Mouse (Mus musculus) left cerebral cortex, postnatal 14 days (tissue): ENCODE measurements around the gene H2-Oa. TPM values are rescaled to one million over a fixed set of nuclear protein-coding genes. Genes with fewer than 3 reads are reported as not detected.
A peak's percentile ranks its signal among the peaks of the same experiment; 100 is the strongest.

Experiments used
- DNase-seq, 2 experiments: peaks; one replicate each; pipeline ENCODE4 v3.0.0; 2021 to 2022; ENCODE audit warnings: low spot score in 2 of 2, mixed read lengths in 1 of 2
- intact Hi-C: fragments of 180-260 bp; cut with DNase I; formaldehyde crosslinking; loops from one replicate; pipeline ENCODE4 v1.15.1; 2025
- long read RNA-seq, 2 experiments: library from polyadenylated mRNA; stranded (forward); transcript quantifications; one replicate each; pipeline ENCODE4 v2.0.0; 2021
- total RNA-seq, 2 experiments: library from RNA; stranded (reverse); gene quantifications; 2 replicates each; pipeline ENCODE4 v1.2.3; 2021

H2-Oa gene
- total RNA-seq: under 1 TPM in 1 of 2 experiments, not detected in 1; 0.32 TPM
- long read RNA-seq, experiment 1, partial matches to known transcripts: 0 of 1 reads
- long read RNA-seq, experiment 1, other reads (novel, unspliced or antisense): 0 of 1 reads
- long read RNA-seq, experiment 2: 0 reads

DNA sequence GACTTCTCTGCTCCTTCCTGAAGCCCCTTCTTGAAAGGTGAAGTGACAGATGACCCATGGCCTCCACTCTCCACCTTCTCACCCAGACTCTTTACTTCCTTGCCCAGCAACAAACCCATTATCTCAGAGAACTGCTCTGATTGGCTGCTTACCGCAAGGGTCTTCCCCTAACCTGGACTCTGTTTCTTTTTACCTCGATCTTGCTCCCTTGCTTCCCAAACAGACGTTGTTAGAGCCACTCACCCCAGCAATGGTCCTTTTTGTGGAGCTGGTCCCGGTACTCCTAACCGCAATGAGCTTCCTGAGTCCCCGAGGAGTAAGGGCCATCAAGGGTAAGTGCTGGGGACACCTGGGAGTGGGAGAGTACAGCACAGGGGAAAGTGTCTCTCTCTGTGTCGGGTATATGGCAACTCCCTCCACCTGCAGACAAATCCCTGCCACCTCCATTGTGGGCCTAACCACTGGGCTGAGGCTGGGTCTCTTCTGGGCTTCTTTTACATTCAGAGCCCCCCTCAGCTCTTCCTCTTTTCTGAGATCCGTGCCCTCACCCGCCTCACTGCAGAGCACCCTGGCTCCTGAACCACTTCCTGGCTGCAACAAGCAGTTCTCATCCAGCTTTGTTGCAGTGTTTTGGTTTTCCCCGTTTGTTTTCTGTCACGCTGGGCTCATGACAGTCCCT lies at the start of gene H2-Oa:
Gene H2-Oa (plus strand): TSS at position 144 of the 679 bp plus-strand sequence.
- no peak for DNase-seq
- intact Hi-C loops: no loop called here

DNA sequence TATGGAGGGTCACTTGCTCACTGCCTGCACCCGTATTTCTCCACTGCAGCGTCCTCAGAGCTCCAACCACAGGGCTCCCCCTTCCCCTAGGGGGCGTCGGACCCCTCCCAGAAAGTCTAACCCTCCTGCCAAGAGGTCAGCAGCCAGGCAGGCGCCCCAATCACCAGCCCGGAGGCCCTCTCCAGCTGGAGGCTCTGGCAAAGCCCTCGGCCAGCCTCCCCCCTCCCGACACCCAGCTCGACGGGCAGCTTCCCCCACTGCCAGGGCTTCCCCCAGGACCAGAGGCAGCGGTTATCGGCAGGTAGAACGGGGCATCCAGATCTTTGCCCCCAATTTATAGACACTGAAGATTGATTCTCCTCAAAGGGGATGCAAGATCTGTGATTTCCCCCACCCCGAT lies 46.2 kb upstream of the H2-Oa start:
- intact Hi-C loops: no loop called here
- no peak for DNase-seq

DNA sequence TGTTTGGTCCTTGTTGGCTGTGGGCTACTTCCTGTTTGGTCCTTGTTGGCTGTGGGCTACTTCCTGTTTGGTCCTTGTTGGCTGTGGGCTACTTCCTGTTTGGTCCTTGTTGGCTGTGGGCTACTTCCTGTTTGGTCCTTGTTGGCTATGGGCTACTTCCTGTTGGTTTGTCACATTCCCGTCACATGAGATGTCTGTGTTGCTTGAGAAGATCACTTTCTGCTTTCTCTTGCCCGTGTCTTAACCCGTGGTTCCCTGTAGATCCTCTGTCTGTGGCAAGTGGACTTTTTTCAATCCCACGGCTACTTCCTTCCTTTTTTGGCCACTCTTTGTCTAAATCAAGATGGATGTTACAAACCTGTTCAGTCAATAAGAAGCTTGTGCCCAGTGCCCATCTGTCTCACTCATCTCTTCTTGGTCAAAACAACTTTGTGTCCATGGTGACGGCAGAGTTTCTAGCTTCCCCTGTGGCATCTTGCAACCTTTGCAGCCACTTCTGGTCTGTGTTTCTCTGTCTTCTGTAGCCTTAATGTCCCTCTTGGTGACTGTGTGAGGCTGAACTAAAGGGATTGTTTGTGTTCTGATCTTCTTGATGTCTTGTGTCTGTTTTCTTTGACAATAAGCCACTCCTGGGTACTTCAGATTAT lies 44.6 kb upstream of the H2-Oa start:
- intact Hi-C loops: no loop called here
- DNase-seq: no peak

DNA sequence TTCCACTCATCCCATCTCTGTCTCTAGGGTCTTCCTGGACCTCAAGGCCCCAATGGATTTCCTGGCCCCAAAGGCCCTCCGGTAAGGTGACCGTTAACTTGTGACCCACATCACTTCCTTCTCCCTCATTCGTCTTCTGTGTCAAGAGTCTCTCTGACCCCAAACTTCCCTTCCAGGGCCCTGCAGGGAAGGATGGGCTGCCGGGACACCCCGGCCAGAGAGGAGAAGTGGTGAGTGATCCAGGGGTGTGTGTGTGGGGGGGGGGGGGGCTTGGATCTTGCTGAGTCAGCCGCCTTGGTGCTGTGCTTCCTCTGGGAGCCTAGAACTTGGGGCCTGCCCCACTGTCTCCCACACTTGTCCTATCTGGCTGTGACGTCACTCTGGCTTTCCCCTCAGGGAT lies 34.9 kb upstream of the H2-Oa start:
- intact Hi-C loops: no loop called here

DNA sequence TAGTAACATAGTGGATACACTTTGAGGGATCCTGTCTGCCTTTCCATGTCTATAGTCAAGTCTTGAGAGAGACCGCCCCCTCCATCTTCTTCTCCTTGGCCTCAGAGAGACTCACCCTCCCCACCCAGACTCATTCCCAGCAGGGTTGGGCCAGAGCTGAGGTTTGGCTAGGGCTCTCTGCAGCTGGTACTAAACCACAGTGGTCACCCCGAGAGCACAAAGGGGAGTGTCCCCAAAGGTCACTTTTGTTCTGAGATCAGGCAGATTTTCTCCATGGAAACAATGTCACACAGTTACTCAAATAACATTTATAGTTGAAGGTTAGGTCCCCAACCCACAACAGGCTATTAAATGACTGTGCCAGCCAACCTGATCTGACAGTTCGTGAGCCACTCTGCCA lies 23.3 kb upstream of the H2-Oa start:
- intact Hi-C loops: no loop called here
- no peak for DNase-seq

More for the DNA sequence above, 34.9 kb upstream of the H2-Oa start:
- DNase-seq: no peak

DNA sequence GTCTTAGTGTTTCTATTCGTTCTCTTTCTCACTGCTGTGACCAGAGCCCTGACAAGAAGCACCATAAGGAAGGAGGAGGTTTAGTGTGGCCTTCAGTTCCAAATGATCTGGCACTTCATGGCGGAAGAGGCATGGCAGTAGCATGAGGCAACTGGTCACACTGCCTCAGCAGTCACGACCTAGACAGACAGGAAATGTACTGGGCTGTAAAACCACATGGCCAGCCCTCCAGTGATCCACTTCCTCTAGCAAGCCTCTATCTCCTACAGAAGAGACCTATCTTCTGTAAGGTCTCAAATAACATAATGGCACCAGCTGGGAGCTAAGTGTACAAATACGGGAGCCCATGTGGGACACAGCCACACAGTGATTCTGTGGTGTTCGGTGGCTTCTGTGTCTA lies 20.0 kb upstream of the H2-Oa start:
- intact Hi-C loops: no loop called here
- no peak for DNase-seq

DNA sequence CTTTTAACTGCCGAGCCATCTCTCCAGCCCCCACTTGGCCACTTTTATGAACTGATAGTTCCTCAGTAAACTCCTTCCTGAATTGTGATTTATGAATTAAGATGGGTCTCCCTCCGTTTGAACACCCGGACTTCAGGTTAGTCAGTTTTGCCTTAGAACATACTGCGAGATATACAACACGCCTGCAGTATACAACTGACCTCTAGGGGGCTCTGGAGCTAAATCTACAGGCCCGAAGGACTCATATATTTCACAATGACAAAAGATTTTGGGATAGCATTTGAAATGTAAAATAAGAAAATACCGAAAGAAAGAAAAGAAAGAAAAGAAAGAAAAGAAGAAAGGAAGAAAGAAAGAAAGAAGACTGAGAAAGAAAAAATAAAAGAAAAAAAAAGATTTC lies 16.9 kb upstream of the H2-Oa start:
- intact Hi-C loops: no loop called here
- DNase-seq: peak; percentile 83

DNA sequence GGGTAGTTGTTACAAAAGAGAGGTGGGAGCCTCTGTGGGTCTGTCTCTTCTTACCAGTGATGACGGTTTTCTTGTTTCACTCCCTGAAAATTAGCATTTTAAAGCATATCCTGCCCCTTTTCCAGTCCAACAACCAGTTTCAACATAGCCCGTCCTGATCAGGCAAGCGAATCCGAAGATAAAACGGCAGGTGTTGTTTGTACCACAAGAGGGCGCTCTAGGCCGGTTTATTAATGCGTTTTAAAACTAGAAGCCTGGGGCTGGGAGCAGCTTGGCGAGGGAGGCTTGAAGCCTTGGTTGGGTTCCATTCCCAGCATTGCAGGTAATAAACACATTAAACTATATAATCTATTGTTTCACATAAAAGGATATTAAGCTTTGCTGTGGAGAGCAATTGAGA lies 14.6 kb upstream of the H2-Oa start:
- DNase-seq: peak; percentile 71 to 86

DNA sequence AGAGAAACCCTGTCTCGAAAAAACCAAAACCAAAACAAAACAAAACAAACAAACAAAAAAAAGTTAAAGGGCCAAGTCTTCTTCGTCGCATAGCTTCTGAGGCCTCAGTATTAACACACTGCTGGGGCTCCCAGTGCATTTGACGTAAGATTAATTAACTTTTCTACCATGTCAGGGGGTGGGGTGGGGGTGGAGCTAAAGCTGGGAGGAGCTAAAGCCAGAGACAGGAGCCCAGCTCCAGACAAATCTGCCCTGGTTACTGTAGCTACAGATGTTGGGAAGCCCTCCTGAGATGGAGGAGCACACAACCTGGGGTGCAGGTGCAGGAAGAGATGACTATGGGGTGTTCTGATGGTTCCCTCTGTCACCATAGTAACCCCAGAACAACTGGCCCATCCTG lies 14.0 kb upstream of the H2-Oa start:
- intact Hi-C loops: loop anchor here (1.0 kb wide), 1 partner anchor 91 kb away; no protein-coding TSS in a partner anchor

More for the DNA sequence above, 14.6 kb upstream of the H2-Oa start:
- intact Hi-C loops: no loop called here

DNA sequence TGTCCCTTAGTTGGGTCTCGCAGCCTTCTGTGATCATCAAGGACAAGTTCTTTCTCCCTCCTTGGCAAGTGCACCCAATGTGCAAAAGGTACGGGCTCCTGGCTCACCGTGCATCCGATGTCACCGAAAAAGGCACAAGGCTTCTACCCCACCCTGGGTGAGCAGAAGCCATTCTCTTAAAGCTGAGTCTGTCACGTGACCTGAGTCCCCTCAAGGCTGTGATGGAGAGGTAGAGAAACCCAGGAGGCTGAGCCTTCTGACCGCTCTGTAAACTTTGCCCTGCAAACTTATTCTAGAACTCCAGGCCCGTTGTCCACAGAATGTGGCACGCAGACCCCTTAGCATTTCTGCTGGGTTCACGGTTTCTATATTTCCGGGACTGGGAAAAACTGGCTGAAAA lies 13.1 kb upstream of the H2-Oa start:
- intact Hi-C loops: no loop called here
- no peak for DNase-seq

More for the DNA sequence above, 14.0 kb upstream of the H2-Oa start:
- DNase-seq: no peak

DNA sequence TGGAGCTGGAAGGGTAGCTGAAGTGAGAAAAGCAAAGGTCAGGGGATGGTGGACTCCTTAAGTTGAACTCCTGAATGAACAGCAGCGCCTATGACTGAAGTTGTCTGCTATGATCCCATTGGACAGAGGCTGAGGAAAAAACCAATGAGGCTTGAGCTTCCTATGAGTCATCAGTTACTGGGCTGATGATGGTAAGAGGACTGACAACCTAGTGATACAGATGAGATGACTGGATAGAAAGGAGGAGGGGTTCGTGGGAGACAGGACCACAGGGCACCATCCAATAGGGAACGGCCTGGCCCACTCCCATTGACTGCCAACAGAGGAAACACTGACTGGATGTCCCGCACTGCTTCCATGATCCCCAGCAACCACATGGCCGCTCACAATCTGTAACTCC lies 12.5 kb upstream of the H2-Oa start:
- DNase-seq: peak; percentile 49 to 75
- intact Hi-C loops: no loop called here

DNA sequence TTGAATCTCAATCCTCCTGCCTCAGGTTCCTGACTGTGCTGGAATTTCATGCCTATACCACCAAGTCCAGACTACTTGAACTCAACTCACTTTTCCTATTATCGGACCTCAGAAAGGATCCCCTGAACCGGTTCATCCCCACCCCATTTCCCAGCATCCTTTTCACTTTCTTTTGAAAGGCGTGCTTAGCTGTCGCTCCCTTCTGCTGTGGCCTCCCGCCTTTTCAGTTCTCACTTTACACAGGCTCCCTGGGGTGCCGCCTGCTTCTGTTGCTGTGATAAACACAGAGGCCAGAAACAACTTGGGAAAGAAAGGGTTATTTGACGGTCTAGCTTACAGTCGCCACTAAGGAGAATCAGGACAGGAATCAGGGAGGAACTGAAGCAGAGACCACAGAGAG lies 9.0 kb upstream of the H2-Oa start:
- intact Hi-C loops: no loop called here
- DNase-seq: no peak

DNA sequence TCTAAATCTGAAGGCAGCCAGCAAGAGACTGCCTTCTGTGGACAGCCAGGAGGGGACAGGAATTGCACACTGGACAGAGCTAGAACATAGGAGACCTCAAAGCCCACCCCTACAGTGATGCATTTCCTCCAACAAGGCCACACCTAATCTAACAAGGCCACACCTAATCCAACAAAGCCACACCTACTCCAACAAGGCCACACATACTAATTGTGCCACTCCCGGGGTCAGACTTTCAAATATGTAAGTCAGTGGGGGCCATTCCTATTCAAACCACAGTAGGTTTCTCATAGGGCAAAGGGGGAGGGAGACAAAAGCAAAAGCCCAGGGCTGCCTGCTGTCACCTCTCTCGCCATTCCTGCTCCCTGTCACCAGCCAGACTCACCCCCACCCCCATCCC lies 4.8 kb upstream of the H2-Oa start:
- DNase-seq: no peak
- intact Hi-C loops: no loop called here

DNA sequence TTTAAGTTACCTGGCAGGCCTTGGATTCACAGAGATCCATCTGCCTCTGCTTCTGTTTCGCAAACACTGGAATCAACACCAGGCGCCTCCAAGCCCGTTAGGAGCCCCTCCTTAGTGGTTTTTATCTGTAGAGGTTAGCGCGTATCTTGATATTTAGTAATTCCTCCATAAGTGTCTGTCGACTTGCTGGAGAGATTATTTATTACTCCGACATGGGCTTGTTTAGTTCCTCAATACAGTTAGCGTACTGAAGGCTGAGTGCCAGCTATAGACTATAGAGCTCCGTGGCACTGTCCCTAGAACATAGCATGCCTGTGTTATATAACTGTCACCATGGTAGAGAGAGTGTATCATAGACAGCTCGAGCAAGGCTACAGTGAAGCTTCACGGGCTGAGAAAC lies 4.0 kb upstream of the H2-Oa start:
- intact Hi-C loops: no loop called here

DNA sequence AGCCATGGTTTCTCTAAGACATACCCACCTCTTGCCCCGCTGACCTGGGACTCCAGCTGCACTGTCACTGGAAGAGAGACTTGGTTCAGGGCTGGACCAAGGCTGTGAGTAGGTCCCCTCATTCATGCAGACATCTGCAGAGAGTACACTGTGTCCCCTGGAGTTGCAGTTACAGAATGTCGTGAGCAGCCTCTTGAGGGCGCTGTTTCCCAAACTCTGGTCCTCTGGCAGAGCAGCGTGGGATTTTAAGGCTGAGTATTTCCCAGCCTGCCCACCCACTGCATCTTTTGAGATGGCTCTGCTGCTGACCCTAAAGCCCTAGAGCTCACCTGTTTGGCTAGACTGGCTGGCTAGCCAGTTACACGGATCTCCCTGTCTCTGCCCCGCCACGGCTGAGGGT lies 1.2 kb upstream of the H2-Oa start:
- intact Hi-C loops: no loop called here
- DNase-seq: peak in 1 of 2 experiments; percentile 62

More for the DNA sequence above, 4.0 kb upstream of the H2-Oa start:
- DNase-seq: peak in 1 of 2 experiments; percentile 51

DNA sequence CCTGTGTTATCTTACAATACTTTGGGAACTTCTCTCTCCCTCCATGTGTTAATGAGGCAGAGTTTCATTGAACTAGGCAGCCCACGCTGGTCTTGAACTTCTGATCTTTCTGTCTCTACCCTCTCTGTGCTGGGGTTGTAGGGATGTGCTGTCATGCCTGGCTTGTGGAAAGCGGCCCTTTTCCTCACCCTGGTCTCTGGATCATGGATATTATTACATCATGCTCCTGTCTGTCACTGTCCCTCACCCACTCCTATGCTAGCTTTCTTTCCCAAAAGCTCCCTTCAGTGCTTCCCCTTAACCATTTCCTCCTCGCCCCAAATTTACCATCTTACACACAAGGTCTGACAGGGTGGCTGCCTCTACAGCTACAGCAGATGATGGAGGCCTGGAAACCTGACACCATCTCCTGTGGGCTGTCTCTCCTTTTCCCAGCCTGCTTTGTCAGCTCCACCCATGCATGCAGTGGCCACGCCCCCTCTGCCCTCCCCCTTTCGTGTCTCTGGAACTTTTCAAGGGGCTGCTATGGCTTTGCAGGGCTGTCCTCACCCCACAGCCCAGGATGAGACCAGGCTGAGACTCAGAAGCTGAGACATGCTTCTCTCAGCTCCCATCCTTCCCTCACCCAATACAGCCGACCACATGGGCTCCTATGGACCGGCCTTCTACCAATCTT lies 1.2 kb downstream of the H2-Oa start:
- no peak for DNase-seq

DNA sequence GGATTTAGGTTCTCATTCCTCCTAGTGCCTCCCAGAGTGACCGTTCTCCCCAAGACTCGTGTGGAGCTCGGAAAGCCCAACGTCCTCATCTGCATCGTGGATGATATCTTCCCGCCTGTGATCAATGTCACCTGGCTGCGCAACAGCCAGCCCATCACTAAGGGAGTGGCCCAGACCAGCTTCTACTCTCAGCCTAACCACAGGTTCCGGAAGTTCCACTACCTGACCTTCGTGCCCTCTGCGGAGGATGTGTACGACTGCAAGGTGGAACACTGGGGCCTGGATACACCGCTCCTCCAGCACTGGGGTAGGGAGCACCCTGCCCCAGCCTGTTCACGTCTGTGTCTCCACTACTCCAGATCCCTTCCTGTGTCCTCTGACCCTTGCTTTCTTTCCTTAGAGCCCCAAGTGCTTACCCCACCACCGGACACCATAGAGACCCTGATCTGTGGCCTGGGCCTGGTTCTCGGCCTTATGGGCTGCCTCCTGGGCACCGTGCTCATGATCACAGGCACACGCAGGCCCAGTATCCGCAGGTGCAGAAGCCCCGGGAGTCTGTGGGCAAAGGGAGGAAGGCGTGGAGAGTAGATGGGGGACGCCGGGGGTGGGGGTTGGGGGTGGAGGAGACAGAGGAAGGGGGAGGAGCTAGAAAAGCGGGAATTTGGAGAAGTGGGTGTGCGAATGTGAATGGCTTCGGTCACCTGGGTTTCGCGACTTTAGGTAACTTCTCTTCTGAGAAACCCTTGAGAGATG lies 2.3 kb downstream of the H2-Oa start:
- intact Hi-C loops: no loop called here
- no peak for DNase-seq

More for the DNA sequence above, 1.2 kb downstream of the H2-Oa start:
- intact Hi-C loops: no loop called here

DNA sequence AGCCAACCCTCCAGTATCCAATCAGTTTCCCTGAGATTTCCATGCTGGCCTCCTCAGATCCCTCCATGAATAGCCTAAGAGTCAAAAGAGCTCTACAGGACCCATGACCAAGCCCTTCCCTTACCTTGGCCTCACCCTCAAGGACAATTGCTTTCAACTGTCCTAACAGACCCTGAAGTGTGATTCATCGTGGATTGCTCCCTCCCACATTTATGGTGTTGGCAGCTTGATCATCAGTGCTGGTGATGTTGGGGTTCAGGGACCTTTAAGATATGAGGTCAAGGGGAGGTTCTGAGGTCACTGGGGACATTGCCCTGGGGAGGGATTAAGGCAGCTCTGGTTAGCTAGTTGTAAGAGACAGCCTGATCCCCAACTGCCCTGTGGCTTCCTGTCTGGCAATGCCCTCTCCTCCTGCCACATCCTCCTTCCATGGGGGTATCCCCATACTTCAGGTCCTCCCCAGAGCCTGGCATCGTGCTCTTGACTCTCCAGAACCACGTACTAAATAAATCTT lies 4.4 kb downstream of the H2-Oa start:
- no peak for DNase-seq
- intact Hi-C loops: no loop called here

DNA sequence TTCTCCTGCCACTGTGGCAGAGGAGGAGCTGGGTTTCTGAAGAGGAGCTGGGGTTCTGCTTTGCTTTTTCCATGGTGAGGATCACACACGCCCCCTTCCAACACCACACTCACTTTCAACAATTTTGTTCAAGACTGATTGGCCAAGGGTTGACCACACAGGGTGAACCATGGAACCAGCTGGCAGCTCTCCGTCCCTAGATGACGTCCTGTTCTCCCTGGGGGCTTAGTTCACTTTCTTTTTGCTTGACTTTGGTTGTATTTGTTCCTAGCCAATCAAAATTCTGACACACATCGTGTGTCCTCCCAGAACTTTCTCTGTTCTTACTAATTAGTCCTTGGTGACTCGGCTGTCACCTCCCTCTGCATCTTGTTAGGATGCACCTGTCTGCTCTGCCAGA lies 5.1 kb downstream of the H2-Oa start:
- intact Hi-C loops: no loop called here
- no peak for DNase-seq
